Mouse (Mus musculus) heart, adult 2 months (tissue): ENCODE data around the gene Ehd4.

Experiments
- EP300 ChIP-seq: fragments of 200-500 bp; IDR thresholded peaks from 2 replicates; pipeline ENCODE4 v1.6.1; 2011; ENCODE audit warnings: low read depth, low read length, control low read depth; ENCODE audit not compliant: insufficient read depth
- POLR2A ChIP-seq: fragments of 200-500 bp; IDR thresholded peaks from 2 replicates; pipeline ENCODE4 v1.6.1; 2011; ENCODE audit warnings: mild to moderate bottlenecking, low read depth, low read length, control low read depth; ENCODE audit not compliant: insufficient read depth

DNA sequence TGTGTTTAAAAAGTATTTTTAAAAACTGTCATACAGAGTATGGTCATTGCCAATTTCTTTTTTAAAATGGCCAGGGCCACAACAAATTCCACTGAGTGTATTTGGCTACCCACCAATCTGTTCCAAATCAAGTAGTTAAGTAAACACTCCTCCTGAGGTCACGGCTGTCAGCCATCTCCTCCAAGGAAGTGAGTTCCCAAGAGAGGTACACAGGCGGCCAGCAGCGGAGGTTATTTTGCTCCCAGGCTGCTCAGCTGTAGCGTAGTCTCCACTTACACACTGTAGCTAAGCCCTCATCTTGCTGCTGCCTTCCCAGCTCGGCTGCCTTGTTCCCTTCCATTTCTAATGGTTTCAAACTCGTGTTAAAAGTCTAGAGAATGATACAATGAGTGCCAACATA is 51.5 kb downstream of the Ehd4 start:
- TF ChIP-seq EP300 (no peak), POLR2A (peak; percentile 52; the same call in 1 of the 2 replicates)
